Mouse (Mus musculus) layer of hippocampus, adult 18-20 months (tissue): ENCODE measurements at regions not wholly inside any gene's neighbourhood (a gene's known extent, or its start where the extent isn't known, plus 50 kb on each side); places are given as distances from the start of the nearest gene placed in this dataset.

Source experiments
- DNase-seq, 2 experiments: peaks; one replicate each; pipeline ENCODE4 v3.0.0; 2022; ENCODE audit warnings: low spot score in 2 of 2

- no peak for DNase-seq
Observed at GRCm38 (mm10) chr12:12446281-12446680, 184.3 kb downstream of the Fam49a start.

GRCm38 (mm10) chr12:12442872-12443271 is 180.9 kb downstream of the Fam49a start:
- no peak for DNase-seq

DNA sequence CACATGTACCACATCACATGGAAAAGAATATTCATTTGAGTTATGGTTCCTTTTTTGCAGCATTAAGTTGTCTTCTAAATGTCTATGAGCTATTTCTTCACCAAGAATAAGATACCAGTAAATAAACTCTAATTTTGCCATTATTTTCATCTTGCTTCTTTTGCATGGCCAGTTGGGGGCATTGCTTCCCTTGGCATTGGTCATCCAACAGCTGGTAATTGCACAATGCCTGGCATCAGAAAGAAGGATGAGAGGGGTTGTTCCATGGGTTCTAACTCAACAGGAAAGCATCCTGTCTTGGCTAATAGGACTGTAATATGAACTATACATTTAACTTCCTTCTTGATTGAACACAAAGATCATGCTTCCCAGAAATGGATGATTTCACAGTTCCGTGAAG is 174.4 kb downstream of the Fam49a start:
- DNase-seq = no peak

GRCm38 (mm10) chr12:12432597-12432996 is 170.7 kb downstream of the Fam49a start:
- no peak for DNase-seq
